Mouse (Mus musculus) heart, postnatal 10 days (tissue): Measurements from ENCODE around the gene Fbl. TPM values are rescaled to one million over a fixed set of nuclear protein-coding genes. Genes with fewer than 3 reads are reported as not detected.
"Not testable (repeated sequence)": the region's sequence is repeated elsewhere in the genome, so short reads cannot be mapped to it uniquely, and the experiment has no call there.

Source experiments
- DNase-seq, 2 experiments: peaks; one replicate each; pipeline ENCODE4 v3.0.0; 2021
- intact Hi-C: fragments of 180-260 bp; cut with DNase I; formaldehyde crosslinking; loops from one replicate; pipeline ENCODE4 v1.15.1; 2025
- total RNA-seq, 2 experiments: library from RNA; stranded (reverse); gene quantifications; 2 replicates each; pipeline ENCODE4 v1.2.3; 2021

The Fbl gene
- total RNA-seq: 10 to 100 TPM; 46.8 to 50.0 TPM

DNA sequence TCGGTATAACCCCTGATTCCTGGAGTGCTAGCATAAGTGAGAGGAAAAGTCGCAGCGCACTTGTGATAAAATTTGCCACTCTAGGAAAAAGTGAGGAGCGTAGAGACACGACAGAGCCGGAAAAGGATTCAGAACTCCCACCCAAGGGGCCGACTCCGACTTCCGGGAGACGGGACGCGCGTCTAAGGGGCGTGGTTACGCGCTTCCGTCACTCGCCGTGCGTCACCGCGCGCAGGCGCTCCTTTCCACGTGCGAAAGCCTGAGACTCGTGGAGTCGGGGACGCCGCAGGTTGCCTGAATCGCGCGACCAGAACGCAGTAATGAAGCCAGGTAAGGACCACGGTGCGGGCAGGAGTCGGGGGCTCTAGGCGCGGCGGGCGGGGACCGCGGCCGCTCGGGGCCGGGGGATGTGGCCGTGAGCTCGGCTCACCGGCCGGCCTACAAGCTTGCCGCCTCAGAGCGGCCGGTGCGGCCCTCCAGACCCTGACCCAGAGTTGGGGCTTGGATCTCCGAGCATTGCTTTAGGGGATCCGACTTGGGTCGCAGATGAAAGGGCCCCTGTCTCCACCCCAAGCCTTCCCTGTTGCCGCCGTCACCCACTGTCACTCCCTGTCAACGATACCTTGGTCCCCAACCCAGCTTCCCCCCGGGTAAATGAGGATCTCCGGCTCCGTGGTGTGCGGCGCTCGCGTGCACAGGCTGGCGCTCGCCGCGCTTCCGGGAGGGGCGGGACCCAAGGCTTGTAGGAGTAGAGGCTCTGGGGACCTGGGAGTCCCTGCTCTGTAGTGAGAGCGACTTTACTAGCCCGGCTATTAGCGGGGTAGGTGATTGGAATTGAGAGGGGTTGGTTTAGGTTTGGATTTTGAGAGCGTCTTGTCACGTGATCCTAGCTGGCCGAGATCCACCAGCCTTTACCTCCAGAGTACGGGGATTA, at the start of gene Fbl:
Gene Fbl, plus strand, starts transcription at position 222 of the 934 bp plus-strand sequence.
- DNase-seq: peak; percentile 93 to 95
- intact Hi-C loops: loop anchor here (2.0 to 5.0 kb wide), 2 partner anchors 21 to 117 kb away; partner anchors contain the start of gene Psmc4

DNA sequence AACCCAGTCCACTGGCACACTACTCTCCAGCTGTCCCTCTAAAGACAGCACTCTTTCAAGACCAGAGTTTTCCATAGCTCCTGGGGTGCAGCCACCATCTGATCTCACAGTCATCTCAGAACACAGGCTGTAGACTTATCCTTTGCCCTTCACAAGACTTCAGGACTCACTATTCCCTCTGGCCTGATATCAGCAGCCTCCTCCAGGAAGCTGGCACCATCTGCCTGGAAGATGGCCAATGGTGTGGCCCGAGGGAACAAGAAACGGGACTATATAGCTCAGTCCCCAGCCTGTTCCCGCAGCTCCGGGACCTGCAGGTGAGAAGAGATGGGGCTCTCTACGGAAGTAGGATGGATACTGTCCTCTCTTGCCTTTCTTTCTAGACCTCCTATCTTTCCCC, 40.3 kb upstream of the Fbl start, which contains the start of gene 9530053A07Rik:
Gene 9530053A07Rik, plus strand, starts transcription at position 301 of the 400 bp plus-strand sequence.
- intact Hi-C loops: no loop called here
- no peak for DNase-seq

DNA sequence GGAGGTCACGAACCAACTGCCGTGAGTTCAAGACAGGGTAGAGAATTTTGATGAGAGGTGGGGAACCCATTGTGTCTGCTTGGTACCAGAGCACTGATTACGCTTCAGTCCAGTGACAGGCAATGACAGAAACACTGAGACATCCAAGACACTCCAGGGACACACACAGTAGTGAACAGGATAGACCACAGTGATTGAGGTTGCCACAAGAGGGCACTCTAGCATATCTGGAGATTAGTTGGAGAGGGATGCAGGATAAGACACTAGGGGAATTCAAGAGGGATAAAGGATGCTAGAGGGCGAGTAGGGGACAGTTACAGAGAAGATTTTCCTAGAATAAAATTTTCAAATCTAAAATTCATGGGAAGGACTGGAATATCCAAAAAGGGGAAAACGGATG, 31.9 kb upstream of the Fbl start:
- DNase-seq: peak; percentile 12 to 57
- intact Hi-C loops: no loop called here

DNA sequence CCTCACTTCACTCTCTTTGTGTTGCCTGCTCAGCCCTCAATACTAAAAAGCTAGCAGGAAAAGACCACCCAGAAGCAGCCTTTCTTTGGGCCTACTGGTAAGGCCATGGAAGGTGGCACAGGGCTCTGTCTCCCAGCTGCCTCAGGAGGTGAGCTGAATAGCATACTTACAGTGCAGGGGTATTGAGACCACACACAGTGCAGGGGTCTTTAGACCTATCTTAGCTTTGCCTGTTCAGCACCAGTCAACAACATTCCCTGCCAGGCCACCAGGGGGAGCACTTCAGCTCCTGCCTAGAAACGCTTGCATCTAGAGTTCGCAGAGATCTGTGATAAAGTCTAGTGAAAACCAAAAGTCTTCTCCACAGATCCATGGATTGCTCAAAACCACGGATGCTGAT, 21.2 kb upstream of the Fbl start:
- DNase-seq: peak; percentile 61 to 81
- intact Hi-C loops: loop anchor here (1.0 to 5.0 kb wide), 4 partner anchors 21 to 151 kb away; partner anchors contain the start of genes Fbl and Psmc4

DNA sequence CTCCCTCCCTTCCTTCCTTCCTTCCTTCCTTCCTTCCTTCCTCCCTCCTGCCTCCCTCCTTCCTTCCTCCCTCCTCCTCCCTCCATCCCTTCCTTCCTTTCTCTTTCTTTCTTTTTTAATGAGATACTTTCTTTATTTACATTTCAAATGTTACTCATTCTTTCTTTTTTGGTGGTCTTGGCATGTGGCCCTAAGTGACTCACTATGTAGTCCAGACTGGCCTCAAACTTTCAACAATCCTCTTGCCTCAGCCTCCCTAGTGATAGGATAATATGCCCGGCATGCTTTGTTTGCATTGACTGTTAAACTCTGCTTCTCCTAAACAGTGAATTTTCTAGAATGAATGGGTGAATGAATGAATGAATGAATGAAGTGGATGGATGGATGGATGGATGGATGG, 19.7 kb upstream of the Fbl start:
- intact Hi-C loops: loop anchor here (2.0 to 5.0 kb wide), 2 partner anchors 19 to 98 kb away; partner anchors contain the start of genes Fbl and Psmc4
- DNase-seq: no peak

DNA sequence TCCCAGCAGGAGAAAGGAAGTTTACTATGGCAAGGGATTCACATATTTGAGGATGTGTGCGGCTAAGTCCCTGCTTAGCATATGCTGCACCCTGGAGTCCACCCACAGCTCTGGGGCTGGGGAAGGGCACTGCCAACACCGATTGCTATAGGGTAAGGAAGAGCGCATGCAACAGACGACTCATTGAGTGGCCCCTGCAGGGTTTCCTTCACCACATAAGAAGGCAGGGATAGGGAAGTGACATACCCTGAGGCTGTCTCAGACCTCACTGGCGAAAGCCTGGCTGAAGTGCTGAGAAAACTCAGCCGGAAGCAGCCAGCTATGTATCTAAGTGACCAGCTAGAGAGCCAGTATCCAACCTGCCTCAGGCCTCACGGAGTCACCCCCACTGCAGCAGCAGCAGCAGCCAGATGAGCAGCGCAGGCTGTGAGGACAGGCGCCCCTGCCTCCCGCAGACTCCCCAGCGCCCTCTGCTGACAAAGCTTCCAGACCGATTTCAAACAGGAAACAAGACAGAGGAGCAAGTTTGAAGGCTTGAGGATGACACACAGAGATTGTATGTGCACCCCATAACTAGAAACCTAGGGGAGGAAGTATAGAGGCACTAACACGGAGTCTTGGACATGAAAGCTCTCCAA, 17.8 kb upstream of the Fbl start:
- intact Hi-C loops: no loop called here
- peak; percentile 24 to 54 for DNase-seq

DNA sequence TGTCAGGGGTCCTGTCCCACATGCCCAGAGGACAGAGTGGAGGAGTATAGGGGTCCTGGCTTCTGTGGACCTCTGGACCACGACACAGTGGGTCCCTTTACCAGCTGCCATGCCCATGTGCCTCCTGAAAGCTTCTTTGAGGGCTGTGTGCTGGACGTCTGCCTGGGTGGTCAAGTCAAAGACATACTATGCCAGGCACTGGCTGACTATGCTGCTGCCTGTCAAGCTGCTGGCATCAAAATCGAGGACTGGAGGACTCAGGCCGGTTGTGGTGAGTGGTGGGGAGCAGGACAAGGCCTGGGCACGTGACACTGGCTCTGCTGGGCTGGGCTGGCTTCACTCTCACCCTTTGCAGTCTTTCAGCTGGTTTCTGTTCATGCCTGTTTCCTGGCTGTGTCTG, 15.9 kb upstream of the Fbl start:
- DNase-seq, intact Hi-C loops: not testable (repeated sequence)

DNA sequence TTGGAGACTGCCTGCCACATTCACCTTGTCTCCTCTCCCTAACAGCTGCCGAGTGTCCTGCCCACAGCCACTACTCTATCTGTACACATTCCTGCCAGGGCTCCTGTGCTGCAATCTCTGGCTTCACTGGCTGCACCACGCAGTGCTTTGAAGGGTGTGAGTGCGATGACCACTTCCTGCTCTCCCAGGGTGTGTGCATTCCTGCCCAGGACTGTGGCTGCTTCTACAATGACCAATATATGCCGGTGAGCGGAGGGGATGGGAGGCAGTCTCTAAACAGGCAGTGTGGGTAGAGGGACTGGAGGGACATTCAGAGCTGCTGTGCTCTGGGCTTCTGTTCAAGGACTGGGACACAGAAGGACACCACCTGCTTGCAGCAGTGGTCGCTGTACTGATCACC, 10.2 kb upstream of the Fbl start:
- intact Hi-C loops: no loop called here
- DNase-seq: no peak

DNA sequence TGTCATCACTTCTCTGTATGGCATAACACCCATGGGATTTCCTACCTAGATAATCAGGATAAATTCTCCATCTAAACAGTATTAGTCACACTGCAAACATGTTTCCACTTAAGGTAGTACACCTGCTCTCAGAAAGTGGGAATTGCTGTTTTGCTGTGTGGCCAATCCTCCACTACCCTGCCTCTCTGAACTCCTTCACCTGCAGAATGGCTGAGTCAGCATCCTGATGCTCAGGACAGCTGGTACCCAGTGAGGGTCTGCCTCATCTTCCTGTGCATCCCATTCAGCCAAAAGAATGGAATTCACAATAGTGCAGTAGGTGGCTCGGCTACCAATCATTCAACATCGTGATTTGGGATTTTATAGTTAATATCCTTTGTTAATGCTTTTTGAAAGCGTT, 9.6 kb upstream of the Fbl start:
- intact Hi-C loops: no loop called here
- DNase-seq: no peak

DNA sequence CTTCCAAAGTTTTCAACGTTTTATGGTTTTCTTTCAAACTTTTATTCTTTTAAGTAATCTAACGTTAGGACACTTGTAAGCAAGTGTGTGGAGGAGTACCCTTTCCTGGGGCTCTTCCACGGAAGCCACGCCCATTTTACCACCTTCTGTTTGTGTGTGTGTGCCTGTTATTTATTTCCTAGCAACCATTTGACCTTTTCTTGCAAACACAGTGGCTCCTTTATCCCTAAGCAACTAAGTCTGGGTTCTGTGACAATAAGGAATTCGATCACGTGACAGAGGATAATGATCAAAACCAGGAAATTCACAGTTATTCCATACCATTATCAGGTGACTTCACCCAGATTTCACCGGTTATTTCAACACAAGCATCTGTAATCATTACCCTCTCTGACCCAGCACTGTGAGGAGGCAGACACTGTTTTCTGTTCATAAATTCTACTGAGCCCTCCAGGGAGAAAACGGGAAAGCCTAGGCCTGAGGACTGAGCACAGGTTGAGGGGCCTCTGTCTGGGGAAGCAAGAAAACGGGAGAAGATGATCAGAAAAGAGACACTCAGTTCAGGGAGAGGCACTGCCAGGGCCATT, 8.3 kb upstream of the Fbl start:
- intact Hi-C loops: no loop called here
- DNase-seq: no peak

DNA sequence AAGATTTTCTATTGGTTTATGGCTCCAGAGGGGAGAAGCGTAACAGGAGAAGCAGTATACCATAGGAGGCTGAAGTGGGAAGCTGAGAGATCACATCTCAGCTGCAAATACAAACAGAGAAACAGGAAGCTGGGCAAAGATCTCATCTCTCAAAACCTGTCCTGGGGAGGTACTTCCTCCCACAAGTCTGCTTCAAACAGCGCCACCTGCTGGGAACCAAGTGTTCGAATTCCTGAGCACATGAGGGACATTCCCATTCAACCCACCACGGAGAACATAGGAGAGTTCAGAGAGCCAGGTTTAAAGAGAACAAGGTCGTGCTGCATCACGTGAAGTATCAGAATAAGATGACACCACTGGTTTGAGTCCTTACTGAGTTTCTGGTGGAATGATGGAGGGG, 4.1 kb upstream of the Fbl start:
- intact Hi-C loops: loop anchor here (5.0 kb wide), 1 partner anchor 113 kb away; the partner anchor contains the start of gene Psmc4
- DNase-seq: no peak

DNA sequence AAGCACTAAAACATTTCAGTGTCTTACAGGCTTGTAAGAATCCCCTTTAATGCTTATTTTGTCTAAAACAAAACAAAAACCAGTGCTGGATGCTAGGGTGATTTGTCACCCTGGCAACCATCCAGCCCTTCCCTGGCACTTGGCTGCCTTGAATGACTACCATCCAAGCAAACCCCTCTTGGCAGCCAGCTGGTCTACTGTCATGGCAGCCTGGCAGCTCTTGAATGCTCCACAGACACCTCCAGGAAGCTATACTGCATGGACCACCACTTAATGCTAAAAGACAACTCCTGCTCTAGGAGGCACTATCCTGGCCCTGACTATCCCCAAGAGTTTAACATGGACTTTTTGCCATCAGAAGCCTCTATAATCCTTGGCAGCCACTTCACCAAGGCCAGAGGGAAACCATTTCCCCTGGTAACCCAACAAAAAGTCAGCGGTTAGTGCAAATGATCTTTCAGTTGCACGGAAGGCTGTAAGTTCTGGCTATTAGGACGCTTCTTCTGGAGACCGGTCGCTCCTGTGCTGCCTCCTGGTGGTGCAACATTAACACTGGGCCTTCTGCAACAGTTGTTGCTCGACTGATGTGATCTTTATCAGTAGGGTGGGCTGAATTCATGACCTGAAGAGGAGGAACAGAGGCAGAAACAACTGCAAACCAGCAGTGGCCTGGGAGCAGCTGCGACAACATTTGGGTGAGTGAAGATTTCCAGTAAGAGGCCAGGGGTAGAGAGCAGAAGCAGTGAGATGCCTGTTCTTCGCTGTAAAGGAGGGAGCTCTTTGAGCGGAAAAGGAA, 992 bp upstream of the Fbl start:
- intact Hi-C loops: loop anchor here (2.0 to 5.0 kb wide), 2 partner anchors 20 to 116 kb away; partner anchors contain the start of gene Psmc4
- DNase-seq: peak; percentile 70 to 78

DNA sequence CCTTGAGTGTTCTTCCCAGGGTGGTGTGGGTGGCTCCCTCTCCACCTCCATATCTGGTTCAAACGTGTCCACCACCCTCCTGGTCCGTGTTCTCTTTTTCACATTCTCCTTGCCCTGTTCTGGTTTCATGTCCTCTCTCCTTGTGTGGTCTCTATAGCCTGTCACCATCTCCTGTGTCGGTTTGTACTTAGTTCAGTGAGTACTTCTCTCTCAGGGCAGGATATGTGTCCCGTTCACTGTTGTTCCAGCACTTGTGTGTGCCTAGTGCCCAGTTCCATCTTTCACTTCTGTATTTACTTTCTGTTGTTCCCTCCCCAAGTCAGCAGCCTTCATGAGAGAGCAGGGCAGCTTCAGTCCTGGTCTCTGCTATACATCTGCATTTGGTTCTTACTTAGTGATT, 5.8 kb downstream of the Fbl start:
- DNase-seq: no peak
- intact Hi-C loops: no loop called here

DNA sequence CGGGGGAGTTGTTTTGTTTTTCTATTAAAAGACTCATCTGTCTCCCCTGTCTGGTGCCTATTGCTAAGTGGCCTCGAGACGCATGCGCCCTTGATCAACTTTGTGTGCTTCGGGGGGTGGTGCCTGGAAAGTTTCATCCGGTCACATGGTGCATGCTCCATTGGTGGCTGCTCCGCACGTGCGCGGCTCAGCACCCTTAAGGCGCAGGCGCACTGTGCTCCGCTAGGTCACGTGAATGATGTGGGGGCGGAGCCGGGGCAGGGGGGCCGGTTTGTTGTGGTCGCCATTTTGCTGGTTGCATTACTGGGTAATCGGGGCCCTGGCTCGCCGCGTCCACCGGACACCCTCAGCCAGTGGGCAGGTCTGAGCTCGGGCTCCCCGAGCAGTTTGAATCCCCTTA, 9.7 kb downstream of the Fbl start, which contains the start of gene Dyrk1b:
Gene Dyrk1b, plus strand, starts transcription at position 242 of the 400 bp plus-strand sequence.
- intact Hi-C loops: no loop called here
- DNase-seq: peak; percentile 99

DNA sequence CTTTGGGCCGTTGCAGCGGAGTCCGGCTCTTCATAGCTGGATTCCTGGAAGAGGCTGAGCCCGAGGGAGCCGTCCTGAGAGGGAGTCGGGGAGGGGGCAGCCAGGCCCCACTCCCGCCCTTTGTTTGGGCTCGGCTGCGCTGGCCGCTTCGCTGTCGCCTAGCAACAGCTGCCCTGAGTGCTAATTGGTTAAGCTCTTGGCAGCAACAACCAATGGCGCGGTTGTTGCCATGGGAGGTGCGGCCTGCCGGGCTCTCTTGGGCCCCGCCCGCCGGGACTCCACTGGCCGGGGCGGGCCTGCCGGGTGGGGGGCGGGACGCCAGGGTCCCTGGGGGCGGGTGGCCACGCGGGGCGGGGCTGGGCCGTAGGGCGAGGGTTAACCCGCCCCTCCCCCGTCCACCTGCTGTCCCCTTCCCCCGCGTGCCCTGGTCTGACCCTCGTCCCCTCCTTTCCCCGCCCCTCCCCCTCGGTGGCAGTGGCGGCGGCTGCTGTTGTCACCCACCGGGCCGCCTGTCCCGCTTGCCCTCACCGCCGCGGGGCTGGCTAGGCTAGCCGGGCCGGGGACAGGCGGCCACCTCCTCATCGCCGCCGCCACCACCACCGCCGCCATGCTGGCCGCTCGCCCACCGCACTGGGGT, 10.3 kb downstream of the Fbl start:
- intact Hi-C loops: no loop called here
- peak; percentile 96 to 97 for DNase-seq

DNA sequence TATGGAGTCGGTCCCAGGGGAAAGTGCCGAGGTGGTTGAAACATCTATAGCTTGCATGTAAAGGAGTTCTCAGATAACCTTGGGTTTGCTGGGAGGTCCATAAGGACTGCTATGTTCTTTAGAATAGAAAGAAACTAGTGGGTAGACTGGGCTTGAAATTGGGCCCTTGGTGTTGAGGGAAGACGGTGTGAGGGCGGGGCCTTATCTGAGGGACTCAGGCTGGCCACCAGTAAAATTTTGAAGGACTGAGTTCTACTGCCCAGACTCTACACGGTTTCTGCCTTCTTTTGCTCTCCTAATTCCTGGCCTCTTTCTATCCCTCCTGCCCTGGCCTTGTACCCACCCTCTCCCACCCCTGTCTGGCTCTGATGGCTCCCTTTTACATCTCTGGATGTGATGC, 11.4 kb downstream of the Fbl start:
- intact Hi-C loops: no loop called here
- DNase-seq: peak in 1 of 2 experiments; percentile 8

DNA sequence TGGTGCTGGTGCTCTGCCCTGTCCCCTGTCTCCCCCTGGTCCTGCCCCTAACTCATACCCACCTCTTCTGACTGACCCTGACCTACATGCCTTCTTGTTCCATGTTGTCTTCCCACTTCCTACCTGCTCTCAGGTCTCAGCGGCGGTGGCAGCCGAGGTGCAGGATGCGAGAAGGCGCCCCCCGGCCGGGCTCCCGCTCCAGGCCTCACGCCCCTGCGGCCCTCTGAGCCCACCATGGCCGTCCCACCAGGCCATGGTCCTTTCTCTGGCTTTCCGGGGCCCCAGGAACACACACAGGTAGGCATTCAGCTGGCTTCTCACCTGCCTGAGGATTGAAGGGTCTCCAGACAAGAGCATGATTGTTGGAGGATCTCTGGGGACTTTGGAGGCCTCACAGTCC, 11.9 kb downstream of the Fbl start:
- intact Hi-C loops: no loop called here
- no peak for DNase-seq

DNA sequence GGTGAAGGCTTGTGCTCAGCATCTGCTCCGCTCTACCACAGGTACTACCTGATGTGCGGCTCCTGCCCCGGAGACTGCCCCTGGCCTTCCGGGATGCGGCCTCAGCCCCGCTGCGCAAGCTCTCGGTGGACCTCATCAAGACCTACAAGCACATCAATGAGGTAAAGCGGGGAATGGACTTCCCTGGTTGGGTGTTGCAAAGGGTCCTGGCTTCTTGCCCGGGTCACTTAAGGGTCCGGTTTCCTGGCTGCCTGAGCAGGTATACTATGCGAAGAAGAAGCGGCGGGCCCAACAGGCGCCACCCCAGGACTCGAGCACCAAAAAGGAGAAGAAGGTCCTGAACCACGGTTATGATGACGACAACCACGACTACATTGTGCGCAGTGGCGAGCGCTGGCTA, 12.8 kb downstream of the Fbl start:
- DNase-seq: no peak
- intact Hi-C loops: no loop called here

DNA sequence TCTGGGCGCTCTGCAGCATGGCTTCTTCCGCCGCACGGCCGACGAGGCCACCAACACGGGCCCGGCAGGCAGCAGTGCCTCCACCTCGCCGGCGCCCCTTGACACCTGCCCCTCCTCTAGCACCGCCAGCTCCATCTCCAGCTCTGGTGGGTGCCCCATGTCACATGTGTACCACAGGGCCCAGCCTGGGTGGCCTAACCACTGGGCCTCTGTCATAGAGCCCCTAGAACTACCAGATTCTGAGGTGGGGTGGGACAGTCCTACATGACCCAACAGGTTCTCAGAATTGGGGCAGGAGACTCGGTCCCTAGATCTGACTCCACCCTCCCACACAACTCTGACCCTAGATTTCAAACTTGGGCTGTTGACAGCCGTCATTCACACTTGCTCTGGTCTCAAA, 16.4 kb downstream of the Fbl start:
- intact Hi-C loops: no loop called here
- no peak for DNase-seq

DNA sequence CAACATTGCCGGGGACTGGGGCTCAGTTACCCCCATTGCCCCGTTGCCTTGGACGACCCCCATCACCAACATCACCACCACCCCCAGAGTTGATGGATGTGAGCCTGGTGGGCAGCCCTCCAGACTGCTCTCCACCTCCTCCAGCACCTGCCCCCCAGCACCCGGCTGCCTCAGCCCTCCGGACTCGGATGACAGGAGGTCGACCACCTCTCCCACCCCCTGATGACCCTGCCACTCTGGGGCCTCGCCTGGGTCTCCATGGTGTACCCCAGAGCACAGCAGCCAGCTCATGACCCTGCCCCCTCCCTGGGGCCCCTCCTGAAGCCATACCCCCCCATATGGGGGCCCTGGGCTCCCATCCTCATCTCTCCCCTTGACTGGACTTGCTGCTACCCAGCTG, 17.1 kb downstream of the Fbl start:
- intact Hi-C loops: no loop called here
- DNase-seq: no peak
